Mouse (Mus musculus) heart, postnatal 0 days (tissue): Measurements from ENCODE around the gene Ccdc12.

Experiments used
- CTCF ChIP-seq: IDR thresholded peaks from 2 replicates; pipeline ENCODE4 v1.5.1; 2016; ENCODE audit warnings: antibody characterized with exemption, control low read depth, low read depth
- EP300 ChIP-seq: IDR thresholded peaks from 2 replicates; pipeline ENCODE4 v1.6.1; 2016; ENCODE audit warnings: antibody characterized with exemption, low read depth

DNA sequence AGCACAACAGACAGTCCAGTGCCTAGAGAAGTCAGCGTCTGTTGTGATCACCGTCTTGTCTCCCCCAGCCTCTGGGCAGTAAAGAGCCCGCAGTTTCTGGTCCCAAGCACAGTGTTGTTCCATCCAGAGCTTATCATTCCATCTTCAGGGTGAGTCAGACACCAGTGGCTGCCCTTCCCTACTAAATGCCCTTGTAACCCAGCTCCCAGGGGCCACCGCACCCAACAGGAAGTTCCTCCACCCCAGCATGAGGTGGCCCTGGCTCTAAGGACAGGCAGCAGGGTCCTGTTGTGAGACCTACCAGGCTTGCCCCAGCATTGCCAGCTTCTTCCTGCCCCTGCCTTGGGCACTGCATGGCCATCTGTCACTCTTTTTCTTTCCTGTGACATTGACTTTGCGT is 29.3 kb downstream of the Ccdc12 start:
- TF ChIP-seq CTCF (no peak), EP300 (no peak)
